Mouse (Mus musculus) heart, adult 8-10 months (tissue): ENCODE measurements around the gene Cfap54. TPM values are rescaled to one million over a fixed set of nuclear protein-coding genes. Genes with fewer than 3 reads are reported as not detected.

Experiments used
- DNase-seq: peaks from one replicate; pipeline ENCODE4 v3.0.0; 2022; ENCODE audit warnings: low spot score
- total RNA-seq, 4 experiments: library from RNA; stranded (reverse); gene quantifications; 2 replicates each; pipeline ENCODE4 v1.2.4; 2022

The Cfap54 gene
- total RNA-seq, 4 experiments from 2014 or later, result 0.52 to 1.00 (median 0.70) TPM

DNA sequence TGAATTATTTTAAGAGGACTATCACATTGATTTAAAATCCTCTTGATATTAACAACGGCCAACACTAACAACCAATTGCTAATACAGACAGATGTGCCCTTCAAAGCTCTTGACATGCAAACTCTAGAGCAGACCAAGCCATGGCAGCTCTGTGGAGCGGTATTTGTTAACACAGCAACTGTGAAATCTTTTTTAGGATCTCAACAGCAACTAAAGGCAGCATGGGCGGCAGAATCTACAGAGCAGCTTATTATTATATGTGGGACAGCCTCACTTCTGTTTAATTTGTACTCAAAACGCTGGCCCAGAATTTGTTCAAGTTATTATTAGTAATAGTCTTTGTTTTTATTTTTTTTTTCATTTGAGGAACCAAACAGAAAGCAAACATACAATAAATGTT is 28.1 kb downstream of the Cfap54 start:
- DNase-seq, result no peak

DNA sequence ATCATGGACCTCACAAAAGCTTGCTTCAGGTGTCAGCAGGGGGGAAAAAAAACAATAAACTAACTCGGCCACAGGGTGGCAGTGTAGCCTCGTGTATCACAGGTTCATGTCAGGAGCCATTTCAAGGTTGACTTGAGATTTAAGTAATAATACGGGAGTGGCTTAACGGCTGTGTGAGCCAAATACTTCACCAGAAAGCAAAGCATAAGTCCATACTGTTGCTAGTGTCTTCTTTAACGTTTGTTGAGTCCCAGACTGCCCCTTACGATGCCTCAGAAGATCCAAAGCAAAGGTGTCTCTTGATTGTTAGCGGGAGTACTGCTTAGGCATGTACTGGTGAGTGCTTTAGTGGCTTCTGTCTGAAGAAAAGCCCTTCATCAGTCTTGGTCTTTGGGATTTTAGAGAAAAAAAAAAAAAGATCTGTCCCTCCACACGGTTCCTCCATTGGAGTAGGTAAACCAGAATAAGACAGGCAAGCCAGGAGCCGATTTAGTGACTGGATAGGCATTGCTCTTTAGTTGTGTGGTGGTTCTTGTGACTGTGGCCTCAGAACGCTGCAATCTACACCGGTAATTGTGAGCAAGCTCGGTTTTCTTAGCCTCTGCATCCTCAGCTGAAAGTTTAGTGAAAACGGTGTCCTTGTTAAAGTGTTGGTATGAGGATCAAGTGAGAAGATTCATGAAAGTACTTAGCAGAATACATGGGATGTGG is 30.2 kb downstream of the Cfap54 start:
- DNase-seq, result peak; percentile 85

DNA sequence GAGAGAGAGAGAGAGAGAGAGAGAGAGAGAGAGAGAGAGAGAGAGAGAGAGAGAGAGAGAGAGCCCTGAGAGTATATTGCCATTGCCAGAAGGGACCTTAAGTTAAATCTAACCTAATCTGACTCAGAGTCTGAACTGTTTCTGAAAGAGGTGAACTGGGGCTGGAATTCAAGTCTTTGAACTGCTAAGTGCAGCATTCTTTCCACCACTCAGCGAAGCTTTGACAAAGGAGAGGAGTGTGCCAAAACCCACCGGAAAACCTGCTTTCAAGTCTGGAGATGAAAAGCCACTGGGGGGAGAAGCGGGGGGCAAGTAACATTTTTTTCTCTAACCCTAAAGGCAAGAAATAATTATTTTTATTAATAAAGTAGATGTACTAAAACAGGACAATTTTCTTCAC is 30.8 kb downstream of the Cfap54 start:
- no peak for DNase-seq

DNA sequence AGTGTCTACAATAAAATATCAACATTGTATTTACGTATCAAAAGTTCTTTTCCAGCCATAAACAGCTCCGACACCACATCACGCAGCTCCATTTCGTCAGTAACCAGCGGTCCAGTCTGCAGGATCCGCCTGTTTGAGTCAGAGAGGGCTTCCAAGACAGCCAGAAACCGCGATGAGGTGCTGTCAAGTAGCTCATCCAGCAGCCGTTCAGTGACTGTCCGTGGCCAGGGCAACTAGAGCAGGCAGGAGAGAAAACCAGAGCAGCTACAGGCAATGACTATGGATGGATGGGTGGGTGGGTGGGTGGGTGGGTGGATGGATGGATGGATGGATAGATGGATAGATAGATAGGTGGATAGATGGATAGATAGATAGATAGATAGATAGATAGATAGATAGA is 38.2 kb downstream of the Cfap54 start:
- no peak for DNase-seq

DNA sequence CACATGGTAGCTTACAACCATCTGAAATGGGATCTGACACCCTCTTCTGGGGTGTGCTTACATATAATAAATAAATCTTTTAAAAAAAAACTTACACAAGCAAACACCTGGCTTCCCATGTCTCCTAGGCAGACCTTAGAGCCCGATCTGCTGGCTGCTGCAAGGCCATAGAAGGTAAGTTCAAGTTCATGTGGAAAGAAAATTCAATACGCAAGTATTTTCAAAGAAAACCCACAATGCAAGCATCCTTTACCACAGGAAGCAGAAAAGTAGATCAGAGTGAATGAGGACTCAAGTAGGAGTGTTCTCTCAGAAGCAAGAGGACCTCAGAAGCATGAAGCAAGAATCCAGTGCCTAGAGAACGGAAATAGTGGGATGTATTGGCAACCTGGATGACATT is 39.6 kb downstream of the Cfap54 start:
- no peak for DNase-seq

DNA sequence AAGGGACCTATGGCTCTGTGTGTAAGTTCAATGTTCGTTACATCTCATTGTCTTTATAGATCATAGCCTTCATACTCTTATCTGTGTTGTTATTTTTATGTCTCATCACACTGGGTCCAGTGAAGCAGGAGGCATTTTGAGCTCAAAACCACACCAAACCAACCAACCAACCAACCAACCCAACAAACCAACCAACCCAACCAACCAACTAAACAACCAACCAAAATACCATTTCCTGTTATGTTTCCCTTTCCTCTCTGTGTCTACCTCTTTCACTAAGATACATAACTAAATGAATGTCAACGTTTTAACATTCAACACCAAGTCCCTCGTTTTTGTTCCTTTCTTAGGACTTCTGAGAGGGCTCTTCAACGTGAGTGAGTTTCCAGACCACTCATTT is 40.0 kb downstream of the Cfap54 start:
- no peak for DNase-seq

DNA sequence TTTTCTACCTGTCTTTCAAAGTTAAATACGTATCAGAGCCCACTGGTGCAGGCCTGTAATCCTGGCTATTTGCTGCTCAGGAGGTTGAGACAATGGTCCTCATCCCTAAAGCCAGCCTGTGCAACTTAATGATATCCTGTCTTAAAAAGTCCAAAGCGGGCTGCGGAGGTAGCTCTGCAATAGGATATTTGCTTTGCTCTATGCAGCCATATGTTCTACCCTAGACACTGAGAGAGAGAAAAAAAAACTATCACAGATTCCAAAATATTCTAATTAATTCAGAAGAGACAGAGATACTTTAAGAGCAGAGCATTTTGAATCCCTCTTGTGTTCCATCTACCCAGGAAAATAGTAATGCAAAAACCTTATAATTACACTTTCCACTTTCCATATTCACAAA is 44.9 kb downstream of the Cfap54 start:
- no peak for DNase-seq

DNA sequence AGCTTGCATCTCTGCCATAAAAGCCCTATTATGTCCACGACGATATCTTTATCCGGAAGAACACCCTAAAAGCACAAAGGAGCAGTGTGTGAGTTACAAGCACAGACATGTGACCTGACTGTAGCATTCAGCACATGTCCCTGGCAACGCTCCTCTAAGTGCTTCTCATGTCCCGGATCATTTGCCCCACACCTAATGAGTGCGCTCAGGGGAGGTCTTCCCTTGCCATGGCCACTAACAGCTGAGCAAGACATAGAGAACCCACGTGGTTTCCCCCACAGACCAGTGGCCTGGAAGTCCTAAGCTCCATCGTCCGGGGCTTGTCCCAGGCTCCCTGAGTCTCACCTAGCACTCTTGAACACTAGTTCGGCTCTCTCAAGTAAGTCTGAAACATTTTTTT is 45.9 kb downstream of the Cfap54 start:
- no peak for DNase-seq

DNA sequence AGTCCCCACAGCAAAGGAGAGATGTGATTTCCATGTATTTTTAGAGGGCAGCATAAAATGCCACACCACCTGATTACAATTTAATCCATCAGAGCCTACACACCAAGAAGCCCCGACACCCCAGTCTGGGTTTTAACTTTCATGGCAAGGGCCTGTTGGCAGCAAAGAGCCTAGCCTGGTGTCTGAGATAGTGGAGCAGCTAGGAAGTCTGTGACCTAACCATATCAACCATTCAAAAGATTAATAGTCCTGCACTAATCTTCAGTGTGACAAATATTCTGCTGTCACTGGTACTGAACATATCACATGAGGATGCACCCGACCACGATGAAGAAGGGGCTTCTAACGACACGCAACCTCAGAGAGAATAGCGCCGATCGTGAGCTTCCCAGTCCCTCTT is 58.1 kb downstream of the Cfap54 start:
- no peak for DNase-seq

DNA sequence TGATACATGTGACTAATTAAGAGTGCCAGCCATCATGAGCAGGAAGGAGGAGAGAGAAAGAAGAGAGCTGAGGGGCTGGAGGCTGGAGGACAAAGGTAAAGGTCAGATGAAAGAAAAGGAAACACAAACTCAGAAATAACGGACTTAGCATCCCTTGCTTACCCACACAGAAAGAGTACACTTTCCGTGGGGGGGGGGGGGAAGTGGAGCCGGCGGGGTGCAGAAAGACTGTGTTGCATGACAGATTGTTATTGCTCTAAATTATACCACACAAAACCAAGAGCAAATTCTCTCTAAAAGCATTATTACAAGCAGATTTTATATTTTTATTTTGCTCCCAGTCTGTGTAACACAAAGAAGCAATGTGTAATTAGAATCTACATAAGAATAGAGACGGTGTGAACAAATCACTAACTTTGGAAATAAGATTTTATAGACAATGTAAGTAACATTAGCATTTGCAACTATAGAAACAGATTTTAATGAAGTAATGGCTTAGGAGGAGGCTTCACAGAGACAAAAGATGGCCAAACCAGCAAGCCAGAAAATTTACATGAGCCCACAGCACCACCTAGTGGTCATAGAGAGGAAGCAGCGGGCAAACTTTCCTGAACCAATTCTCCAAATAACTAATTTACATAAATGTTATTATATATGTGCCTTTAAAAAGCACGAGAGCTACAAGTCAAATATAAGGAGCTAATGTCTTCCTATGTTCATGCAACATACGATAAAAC is 67.2 kb downstream of the Cfap54 start:
- DNase-seq, result peak; percentile 38

DNA sequence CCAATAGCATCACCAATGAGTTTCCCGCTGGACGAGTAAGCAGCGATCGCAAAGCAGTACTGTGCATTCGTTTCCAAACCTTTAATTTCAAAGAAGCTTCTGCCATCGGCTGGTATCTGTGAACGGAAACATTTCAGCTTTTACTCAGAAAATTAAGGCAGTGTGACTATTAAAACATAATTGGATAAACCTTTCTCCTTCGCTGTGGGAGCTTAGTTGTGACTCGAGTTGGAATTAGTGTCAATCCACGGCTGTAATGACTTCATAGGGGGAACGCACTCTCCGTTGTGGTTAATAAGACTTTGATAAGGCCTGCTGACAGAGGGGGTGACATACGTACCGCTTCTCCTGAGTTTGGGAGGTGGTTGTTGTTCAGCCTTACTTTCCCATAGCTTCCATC is 70.3 kb downstream of the Cfap54 start:
- no peak for DNase-seq

DNA sequence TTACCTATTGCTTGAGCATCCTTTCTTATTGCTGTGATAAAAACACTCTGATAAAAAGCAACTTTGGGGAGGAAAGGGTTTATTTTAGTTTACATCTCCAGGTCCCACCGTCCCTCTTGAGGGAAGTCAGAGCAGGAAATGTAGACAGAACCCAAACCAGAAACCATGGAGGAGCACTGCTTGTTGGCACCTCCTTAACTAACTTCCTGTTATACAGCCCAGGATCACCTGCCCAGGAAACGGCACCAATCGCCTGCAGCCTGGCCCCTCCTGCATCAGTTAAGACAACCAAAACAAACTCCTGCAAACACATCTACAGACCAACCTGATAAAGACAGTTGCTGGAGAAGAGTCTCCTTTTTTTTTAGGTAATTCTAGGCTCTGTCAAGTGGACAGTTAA is 74.4 kb downstream of the Cfap54 start:
- DNase-seq, result no peak

DNA sequence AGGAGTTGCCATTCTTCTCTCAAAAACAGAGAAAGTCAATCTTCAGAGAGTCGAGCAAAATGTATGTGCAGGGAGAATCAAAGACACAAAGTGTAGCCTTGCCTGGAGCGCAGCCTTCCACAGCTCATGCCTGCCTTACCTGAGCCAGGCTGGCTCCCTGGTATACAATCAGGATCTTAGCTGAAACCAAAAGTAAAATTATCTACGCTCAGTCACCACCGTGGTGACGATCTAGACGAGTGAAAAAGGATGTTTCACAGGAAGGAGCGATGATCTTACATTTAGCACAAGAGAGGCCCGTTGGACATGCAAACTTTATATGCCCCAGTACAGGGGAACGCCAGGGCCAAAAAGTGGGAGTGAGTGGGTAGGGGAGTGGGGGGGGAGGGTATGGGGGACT is 75.0 kb downstream of the Cfap54 start:
- no peak for DNase-seq

DNA sequence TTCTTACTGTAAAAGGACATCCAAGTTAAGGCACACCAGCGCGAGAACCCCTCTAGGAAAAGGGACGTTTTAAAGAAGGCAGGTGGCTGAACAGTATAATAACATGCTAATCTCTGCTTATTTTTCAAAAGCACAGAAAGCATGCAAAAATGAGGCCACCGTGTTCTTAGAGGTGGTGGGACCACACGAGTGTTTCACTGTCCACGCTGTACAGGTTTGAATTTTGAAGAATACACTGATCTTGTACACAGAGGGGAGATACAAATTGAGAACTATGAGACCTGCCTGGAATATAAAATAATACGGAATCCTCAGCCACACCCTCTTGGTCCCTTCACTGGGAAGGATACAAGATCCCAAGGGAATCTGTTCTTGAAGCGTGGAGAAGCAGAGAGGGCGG is 82.9 kb downstream of the Cfap54 start:
- no peak for DNase-seq

DNA sequence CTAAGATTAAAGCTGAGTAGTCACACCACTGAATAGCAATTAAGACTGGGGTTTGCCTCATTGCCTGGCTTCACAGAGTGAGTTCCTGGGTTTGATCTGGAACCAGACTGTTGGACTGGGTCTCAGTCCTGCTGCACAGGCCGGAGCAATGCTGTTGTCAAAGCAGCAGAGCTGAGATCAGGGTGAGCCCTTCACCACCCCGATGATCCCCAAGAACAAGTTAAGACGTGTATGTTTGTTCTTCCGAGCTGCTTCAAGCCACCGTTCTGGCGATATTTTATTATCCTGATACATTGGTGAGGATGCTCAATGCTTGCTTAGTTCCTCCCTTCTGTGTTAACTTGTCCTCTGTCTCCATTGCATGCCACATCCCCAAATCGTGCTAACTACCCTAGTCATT is 86.2 kb downstream of the Cfap54 start:
- DNase-seq, result no peak

DNA sequence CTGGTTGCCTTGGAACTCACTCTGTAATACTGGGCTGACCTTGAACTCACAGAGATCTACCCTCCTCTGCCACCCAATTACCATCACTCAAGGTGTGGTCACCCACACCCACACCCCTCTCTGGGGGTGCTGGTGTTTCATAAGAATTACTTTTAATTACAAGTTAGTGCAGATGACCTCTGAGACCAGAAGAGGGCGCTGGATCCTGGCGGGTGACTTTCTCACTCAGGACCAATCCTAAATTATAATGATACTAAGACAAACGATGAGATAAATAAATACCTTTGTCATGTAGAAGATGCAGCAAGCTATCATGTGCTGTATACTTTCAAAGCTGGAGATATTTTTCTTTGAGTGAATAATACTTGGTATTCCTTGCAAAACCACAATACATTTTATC is 87.1 kb downstream of the Cfap54 start:
- DNase-seq, result no peak

DNA sequence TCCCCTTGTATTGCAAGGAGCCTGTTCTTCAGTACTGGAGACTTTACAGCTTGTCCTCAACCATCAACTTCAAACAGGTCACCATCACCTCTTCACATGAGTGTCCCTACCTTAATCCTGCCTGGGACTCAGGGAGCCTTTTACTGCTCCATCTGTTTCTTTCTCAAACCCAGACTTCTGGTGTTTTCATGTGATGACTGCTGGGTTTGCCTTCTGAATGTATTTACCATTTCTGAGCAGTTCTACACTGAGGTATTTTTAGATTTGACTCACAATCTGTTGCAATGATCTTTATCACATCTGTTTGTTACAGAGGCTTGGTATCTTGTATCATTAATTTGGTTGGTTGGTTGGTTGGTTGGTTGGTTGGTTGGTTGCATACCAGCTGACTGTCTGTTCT is 88.9 kb downstream of the Cfap54 start:
- DNase-seq, result no peak

DNA sequence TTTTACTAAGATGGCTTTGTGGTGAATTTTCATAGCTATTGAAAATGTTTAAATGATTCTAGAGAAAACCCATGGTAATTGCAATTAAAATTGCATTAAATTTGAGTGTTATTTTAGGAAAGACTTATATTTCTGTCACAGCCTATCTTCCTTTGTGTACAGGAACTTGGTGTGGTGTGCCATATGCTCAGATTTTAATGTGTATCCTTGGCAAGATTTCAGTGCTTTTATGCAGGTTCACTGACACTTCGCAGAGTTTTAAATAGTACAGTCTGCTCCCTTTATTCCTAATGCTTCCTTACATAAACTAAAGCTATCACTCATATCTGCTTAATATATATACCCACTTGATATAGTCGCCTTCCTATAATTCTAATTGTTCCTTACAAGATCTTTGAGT is 90.8 kb downstream of the Cfap54 start:
- DNase-seq, result no peak

DNA sequence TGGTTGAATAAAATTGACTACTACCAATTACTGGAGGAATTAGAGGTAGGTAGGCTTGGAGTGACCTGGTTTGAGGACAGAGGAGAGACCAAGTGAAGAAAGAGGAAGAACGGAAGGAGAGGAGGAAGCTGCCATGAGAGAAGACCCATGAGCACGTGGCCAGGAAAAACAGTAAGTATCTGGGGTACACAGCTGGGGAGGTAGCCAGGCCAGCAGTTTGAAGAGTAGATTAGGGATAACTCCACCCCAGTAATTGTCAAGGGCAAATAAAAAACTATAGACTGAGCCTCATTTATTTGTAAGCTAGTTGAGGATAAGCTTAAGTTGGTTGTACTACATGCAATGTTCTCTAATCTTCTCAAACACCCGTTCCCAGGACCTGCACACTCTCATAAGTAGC is 116.3 kb downstream of the Cfap54 start:
- DNase-seq, result no peak

DNA sequence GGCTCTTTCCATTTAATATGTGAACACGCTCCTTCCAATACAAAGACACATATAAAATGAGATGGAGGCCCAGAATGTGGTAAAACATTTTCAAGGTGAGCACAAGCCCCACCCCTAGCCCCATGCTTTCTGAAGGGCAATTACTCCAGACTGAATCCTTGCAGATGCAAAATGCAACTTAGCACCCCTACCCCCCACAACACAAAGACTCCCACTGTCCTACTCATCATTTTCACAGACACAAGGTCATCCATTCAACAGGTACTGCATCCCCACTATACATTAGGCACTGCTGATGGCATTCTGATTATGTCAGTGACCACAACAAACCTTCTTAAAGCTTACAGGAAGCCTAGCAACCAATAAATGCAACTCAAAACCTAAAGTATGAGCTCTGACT is 131.4 kb downstream of the Cfap54 start:
- DNase-seq, result no peak

DNA sequence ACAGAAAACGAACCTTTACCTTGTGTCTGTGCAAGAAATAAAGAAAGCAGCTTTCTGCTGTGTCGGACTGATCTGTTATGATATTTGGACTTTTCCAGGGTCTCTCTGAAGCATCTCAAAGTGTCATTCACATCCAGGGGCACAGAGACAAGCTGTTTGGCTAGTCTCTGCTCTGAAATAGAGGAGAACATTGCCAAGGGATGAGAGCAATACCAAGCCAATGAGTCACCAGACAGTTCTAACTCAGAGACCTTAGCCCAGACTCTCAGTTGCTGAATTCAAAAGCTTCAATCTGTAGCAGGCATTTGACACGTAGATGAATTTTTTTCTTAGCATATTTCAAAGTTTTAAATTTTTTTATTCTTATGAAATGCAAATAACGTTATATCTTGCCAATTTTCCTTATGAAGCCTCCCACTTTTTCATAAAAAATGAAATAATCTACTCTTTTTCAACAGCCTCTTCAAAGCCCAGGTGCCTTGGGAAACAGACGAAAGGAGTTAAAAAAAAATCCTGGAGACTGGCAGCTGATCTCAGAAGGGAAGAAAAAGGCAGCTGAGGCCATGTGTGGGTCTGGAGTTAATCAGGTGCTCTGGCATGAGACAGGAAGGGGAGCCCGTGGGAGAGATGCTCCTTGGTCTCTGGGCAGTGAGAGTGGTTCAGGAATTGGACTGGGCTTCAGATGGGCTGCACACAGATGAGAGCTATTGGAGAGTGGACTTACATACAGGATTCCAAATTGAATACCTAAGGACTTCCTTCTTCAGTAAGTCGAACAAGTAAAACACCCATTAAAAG is 138.4 kb downstream of the Cfap54 start:
- DNase-seq, result no peak

DNA sequence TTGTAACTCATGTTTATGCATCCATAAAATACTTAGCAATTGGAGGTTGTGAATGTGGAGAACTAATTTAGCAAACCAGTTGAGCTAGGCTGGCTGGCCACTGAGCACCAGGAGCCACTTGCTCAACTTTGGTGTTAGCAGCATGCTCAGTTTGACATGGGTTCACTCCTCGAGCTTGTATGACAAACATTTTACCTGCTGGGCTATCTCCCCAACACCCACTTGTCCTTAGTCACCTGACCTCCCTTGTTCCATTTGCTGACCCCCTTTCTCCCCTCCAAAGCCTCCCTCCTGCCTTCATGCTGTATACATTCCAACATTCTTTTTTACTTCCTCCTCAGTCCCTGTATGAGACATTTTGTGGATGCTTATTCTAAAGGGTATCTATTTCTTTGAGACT is 139.8 kb downstream of the Cfap54 start:
- no peak for DNase-seq
